Mouse (Mus musculus) frontal cortex, adult (tissue): ENCODE results near the gene Slc22a14.

Source experiments
- ATAC-seq: cut with Nextera tagmentation; 2 replicates; pipeline ENCODE4 v1.9.2; 2017; ENCODE audit warnings: mild to moderate bottlenecking, moderate library complexity, mixed read lengths; ENCODE audit not compliant: low TSS enrichment

Gene Slc22a14

GRCm38 (mm10) chr9:119206666-119207065, 158.7 kb downstream of the Slc22a14 start:
- no peak for ATAC-seq

GRCm38 (mm10) chr9:119205756-119206155, 159.6 kb downstream of the Slc22a14 start:
- ATAC-seq: no peak

- ATAC-seq: no peak
Observed at GRCm38 (mm10) chr9:119203617-119204016, 161.7 kb downstream of the Slc22a14 start.

GRCm38 (mm10) chr9:119201653-119202052, 163.7 kb downstream of the Slc22a14 start:
- ATAC-seq: no peak

- no peak for ATAC-seq
Observed at GRCm38 (mm10) chr9:119199151-119199861, 166.0 kb downstream of the Slc22a14 start.

GRCm38 (mm10) chr9:119192202-119192990, 173.0 kb downstream of the Slc22a14 start:
- peak; percentile 84 for ATAC-seq

GRCm38 (mm10) chr9:119181241-119181728, 184.1 kb downstream of the Slc22a14 start:
- ATAC-seq: no peak

GRCm38 (mm10) chr9:119179292-119179691, 186.1 kb downstream of the Slc22a14 start:
- ATAC-seq: no peak

GRCm38 (mm10) chr9:119167608-119168007, 197.7 kb downstream of the Slc22a14 start:
- no peak for ATAC-seq

GRCm38 (mm10) chr9:119165548-119165947, 199.8 kb downstream of the Slc22a14 start:
- no peak for ATAC-seq

GRCm38 (mm10) chr9:119164743-119165142, 200.6 kb downstream of the Slc22a14 start:
- ATAC-seq: no peak

GRCm38 (mm10) chr9:119160689-119161088, 204.7 kb downstream of the Slc22a14 start:
- ATAC-seq: no peak

GRCm38 (mm10) chr9:119158861-119159260, 206.5 kb downstream of the Slc22a14 start, which contains the start of gene Gm47289:
Gm47289 (plus strand) TSS chr9:119159161.
- no peak for ATAC-seq

- peak; percentile 88 for ATAC-seq
Observed at GRCm38 (mm10) chr9:119156278-119157201, 208.8 kb downstream of the Slc22a14 start, which contains the start of gene Acaa1b. Acaa1b (minus strand) TSS chr9:119157093.

GRCm38 (mm10) chr9:119155826-119156225, 209.5 kb downstream of the Slc22a14 start:
- no peak for ATAC-seq

- ATAC-seq: no peak
Observed at GRCm38 (mm10) chr9:119155416-119155815, 209.9 kb downstream of the Slc22a14 start.

GRCm38 (mm10) chr9:119151751-119152150, 213.6 kb downstream of the Slc22a14 start:
- ATAC-seq: no peak

- ATAC-seq: no peak
Observed at GRCm38 (mm10) chr9:119149601-119150000, 215.8 kb downstream of the Slc22a14 start.

GRCm38 (mm10) chr9:119146098-119146770, 219.1 kb downstream of the Slc22a14 start:
- no peak for ATAC-seq

- ATAC-seq: no peak
Observed at GRCm38 (mm10) chr9:119145638-119146037, 219.7 kb downstream of the Slc22a14 start.

GRCm38 (mm10) chr9:119145137-119145536, 220.2 kb downstream of the Slc22a14 start:
- no peak for ATAC-seq
